Mouse (Mus musculus) cortical plate, adult 2 months (tissue): Measurements from ENCODE around the gene Peg12.

Experiments used
- CTCF ChIP-seq: fragments of 200-500 bp; IDR thresholded peaks from 2 replicates; pipeline ENCODE4 v1.5.1; 2011; ENCODE audit warnings: mild to moderate bottlenecking, control low read depth, low read length; ENCODE audit not compliant: insufficient read depth; ENCODE audit errors: extremely low read depth
- POLR2A ChIP-seq: fragments of 200-500 bp; IDR thresholded peaks from 2 replicates; pipeline ENCODE4 v1.6.1; 2011; ENCODE audit warnings: mild to moderate bottlenecking, low read length, control low read depth; ENCODE audit not compliant: insufficient read depth; ENCODE audit errors: extremely low read depth

DNA sequence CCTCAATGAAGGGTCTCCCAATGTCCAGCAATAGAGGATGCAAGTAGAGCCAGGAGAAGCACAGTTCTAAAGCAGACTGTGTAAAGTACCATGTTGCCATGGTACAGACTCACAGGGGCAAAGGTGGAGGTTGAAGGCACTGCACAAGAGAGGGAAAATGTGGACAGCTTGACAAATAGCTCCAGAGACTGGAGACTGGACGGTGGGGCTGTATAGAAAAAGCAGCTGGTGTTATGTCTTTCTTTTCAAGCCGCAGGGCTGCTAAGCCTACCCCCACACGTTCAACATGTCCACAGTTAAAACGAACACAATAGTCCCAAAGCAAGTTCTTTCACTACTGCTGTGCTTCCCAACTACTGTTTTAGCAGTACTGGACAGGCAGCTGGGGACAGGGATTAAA is 41.1 kb downstream of the Peg12 start:
- TF ChIP-seq POLR2A (no peak), CTCF (no peak)
